Mouse (Mus musculus) layer of hippocampus, adult 11-12 months (tissue): ENCODE measurements at regions not wholly inside any gene's neighbourhood (a gene's known extent, or its start where the extent isn't known, plus 50 kb on each side); places are given as distances from the start of the nearest gene placed in this dataset.
A peak's percentile ranks its signal among the peaks of the same experiment; 100 is the strongest.
"Not testable (repeated sequence)": the region's sequence is repeated elsewhere in the genome, so short reads cannot be mapped to it uniquely, and the experiment has no call there.

ENCODE experiments used
- DNase-seq: peaks from one replicate; pipeline ENCODE4 v3.0.0; 2022; ENCODE audit warnings: low spot score

- no peak for DNase-seq
These were observed 59.9 kb upstream of the Spon1 start for GRCm38 (mm10) chr7:113705929-113706328.

DNA sequence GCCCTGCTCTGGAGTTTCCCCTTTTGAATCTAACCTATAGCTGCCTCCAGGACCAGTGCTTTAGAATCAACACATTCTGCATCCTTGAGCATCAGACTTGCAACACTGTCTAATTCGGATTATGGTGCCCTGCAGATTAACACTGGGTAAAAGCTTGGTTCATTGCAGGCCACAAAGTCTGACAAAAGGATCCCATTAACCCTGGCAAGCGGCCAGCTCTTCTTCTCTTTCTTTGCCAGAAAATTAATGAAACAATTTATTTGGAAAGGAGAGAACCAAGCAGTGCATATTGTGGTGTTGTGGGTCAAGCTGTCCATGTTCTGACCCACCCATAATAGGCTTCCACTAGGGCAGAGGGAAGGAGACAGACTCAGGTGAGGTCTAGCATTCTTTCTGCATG is 58.2 kb upstream of the Spon1 start:
- DNase-seq: no peak

GRCm38 (mm10) chr7:113710541-113711270 is 55.1 kb upstream of the Spon1 start:
- peak; percentile 20 for DNase-seq

DNA sequence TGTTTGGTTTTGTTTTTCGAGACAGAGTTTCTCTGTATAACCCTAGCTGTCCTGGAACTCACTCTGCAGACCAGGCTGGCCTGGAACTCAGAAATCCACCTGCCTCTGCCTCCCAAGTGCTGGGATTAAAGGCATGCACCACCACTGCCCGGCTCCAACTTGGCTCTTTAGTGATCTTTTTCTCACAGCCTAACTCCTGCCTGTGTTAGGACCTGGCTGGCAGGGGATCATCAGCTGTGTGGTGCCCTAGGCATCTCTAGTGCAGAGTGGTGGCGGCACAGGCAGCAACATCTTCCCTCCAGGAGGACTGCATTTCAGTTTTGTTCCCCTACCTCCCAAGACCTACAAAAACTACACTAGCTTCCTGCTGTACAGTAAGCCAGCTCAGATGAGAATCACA is 54.4 kb upstream of the Spon1 start:
- not testable (repeated sequence) for DNase-seq
